Mouse (Mus musculus) erythroblast, embryonic 14.5 days (primary cell): Measurements from ENCODE around the gene 2610507B11Rik.

Experiments used
- GATA1 ChIP-seq: IDR thresholded peaks from 2 replicates; pipeline ENCODE4 v1.6.1; 2012; ENCODE audit warnings: low read length, inconsistent platforms, mixed read lengths
- TAL1 ChIP-seq: IDR thresholded peaks from 3 replicates; pipeline ENCODE4 v1.6.1; 2012; ENCODE audit warnings: low read length, inconsistent platforms, mixed read lengths

DNA sequence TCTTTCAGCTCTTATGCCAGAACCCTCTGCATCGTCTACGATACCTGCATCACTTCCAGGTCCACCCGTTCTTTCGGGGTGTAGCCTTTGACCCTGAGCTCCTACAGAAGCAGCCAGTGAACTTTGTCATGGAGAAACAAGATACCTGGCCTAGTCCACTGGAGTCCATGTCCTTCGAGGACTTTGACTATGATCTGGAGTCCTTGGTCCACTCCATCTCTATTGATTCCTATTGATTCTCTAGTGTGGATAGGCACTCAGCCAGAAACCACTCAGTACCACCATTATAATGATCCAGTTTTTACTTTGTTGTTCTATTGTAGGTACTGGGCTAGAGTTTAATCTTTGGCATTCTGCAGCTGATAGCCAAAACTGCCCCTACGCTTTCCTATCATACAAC is 33.0 kb downstream of the 2610507B11Rik start:
- no peak for TF ChIP-seq TAL1
- TF ChIP-seq GATA1 = no peak
